Mouse (Mus musculus) kidney, embryonic 14.5 days (tissue): ENCODE results near the gene Cav1. TPM values are rescaled to one million over a fixed set of nuclear protein-coding genes. Genes with fewer than 3 reads are reported as not detected.

Experiments used
- ATAC-seq: fragments of 200-750 bp; cut with Nextera tagmentation; 2 replicates; pipeline ENCODE4 v1.8.0; 2017; ENCODE audit warnings: moderate number of reproducible peaks, mild to moderate bottlenecking, moderate TSS enrichment, moderate library complexity; ENCODE audit not compliant: low FRiP score, low TSS enrichment
- H3K27ac ChIP-seq: fragments of 300-500 bp; sonication (generic); 2 replicates; pipeline ENCODE4 v1.5.1; 2014; ENCODE audit warnings: low read depth, mild to moderate bottlenecking, low read length, moderate library complexity, mixed read lengths
- H3K27me3 ChIP-seq: fragments of 300-500 bp; sonication (generic); 2 replicates; pipeline ENCODE4 v1.6.1; 2014; ENCODE audit warnings: mild to moderate bottlenecking, low read length; ENCODE audit not compliant: control insufficient read depth, insufficient read depth
- H3K36me3 ChIP-seq: fragments of 300-500 bp; sonication (generic); 2 replicates; pipeline ENCODE4 v1.6.1; 2014; ENCODE audit warnings: low read length, mixed read lengths; ENCODE audit not compliant: control insufficient read depth, insufficient read depth
- H3K4me1 ChIP-seq: fragments of 300-500 bp; sonication (generic); 2 replicates; pipeline ENCODE4 v1.6.1; 2014; ENCODE audit warnings: low read length, mixed read lengths; ENCODE audit not compliant: control insufficient read depth, insufficient read depth
- H3K4me2 ChIP-seq: fragments of 300-500 bp; sonication (generic); replicated peaks from 2 replicates; pipeline ENCODE4 v1.6.1; 2014; ENCODE audit warnings: low read depth, mild to moderate bottlenecking, low read length
- H3K4me3 ChIP-seq: fragments of 300-500 bp; sonication (generic); 2 replicates; pipeline ENCODE4 v1.5.1; 2014; ENCODE audit warnings: mild to moderate bottlenecking, low read length
- H3K9ac ChIP-seq: fragments of 300-500 bp; sonication (generic); 2 replicates; pipeline ENCODE4 v1.6.1; 2014; ENCODE audit warnings: low read depth, mild to moderate bottlenecking, low read length, moderate library complexity
- H3K9me3 ChIP-seq: fragments of 300-500 bp; sonication (generic); 2 replicates; pipeline ENCODE4 v1.6.1; 2016; ENCODE audit warnings: low read length; ENCODE audit not compliant: control insufficient read depth
- WGBS: fragments of 180-500 bp; shearing (Covaris S2); extraction: QIAGEN DNeasy Blood & Tissue Kit; methylation state at CpG from one replicate; pipeline ENCODE4 v1.1.7; 2014; 5-methylcytosine and 5-hydroxymethylcytosine counted together
- polyA plus RNA-seq: library from polyadenylated mRNA; unstranded; fragments of >200 nt; fragmentation: Nextera tagmentation; extraction: Ambion mirVana; gene quantifications from 2 replicates; pipeline ENCODE4 v1.2.1, GENCODE M21; 2014

The Cav1 gene
- polyA plus RNA-seq, 1 experiment from 2014 or later: 52.9 TPM

- no peak overlapping the region for H3K4me2 ChIP-seq
- H3K4me3 ChIP-seq: no peak overlapping the region
- no peak overlapping the region for H3K9ac ChIP-seq
- 90% methylated on average over 3 of the region's 3 CpGs for WGBS
- no peaks in the 10 kb centered on the region for H3K4me1 ChIP-seq
- no peak for ATAC-seq
- no peaks in the 10 kb centered on the region for H3K27me3 ChIP-seq
- H3K9me3 ChIP-seq: no peaks in the 10 kb centered on the region
- no peak overlapping the region for H3K27ac ChIP-seq
- no peaks in the 10 kb centered on the region for H3K36me3 ChIP-seq
Observed at GRCm38 (mm10) chr6:17380102-17380501, 74.0 kb downstream of the Cav1 start.

- ATAC-seq: no peak
- no peaks in the 10 kb centered on the region for H3K27me3 ChIP-seq
Observed at GRCm38 (mm10) chr6:17381690-17382089, 75.6 kb downstream of the Cav1 start.

GRCm38 (mm10) chr6:17385531-17385930 is 79.4 kb downstream of the Cav1 start:
- Histone ChIP-seq H3K4me3 (no peak overlapping the region), H3K27ac (no peak overlapping the region), H3K4me1 (no peaks in the 10 kb centered on the region), H3K9ac (no peak overlapping the region), H3K9me3 (no peaks in the 10 kb centered on the region), H3K36me3 (no peaks in the 10 kb centered on the region), H3K4me2 (no peak overlapping the region), H3K27me3 (no peaks in the 10 kb centered on the region)
- WGBS: 88% methylated on average over 5 of the region's 5 CpGs
- ATAC-seq: no peak

More at GRCm38 (mm10) chr6:17381690-17382089, 75.6 kb downstream of the Cav1 start:
- Histone ChIP-seq H3K4me2 (no peak overlapping the region), H3K4me3 (no peak overlapping the region), H3K9ac (no peak overlapping the region), H3K27ac (no peak overlapping the region), H3K4me1 (no peaks in the 10 kb centered on the region), H3K9me3 (no peaks in the 10 kb centered on the region), H3K36me3 (no peaks in the 10 kb centered on the region)
- whole genome bisulfite sequencing: 49% methylated on average over 6 of the region's 6 CpGs

GRCm38 (mm10) chr6:17387991-17388710 is 82.0 kb downstream of the Cav1 start:
- 74% methylated on average over 2 of the region's 2 CpGs for WGBS
- Histone ChIP-seq H3K27me3 (no peaks in the 10 kb centered on the region), H3K4me2 (no peak overlapping the region), H3K36me3 (no peaks in the 10 kb centered on the region), H3K9ac (no peak overlapping the region), H3K4me1 (no peaks in the 10 kb centered on the region), H3K27ac (no peak overlapping the region), H3K9me3 (no peaks in the 10 kb centered on the region), H3K4me3 (no peak overlapping the region)
- no peak for ATAC-seq

Other genes starting within 250 kb of the Cav1 start
- gene Tes, start 241.2 kb upstream of the Cav1 start, polyA plus RNA-seq: 91.3 and 92.2 TPM in 2 replicates
- gene Cav2, start 25.1 kb upstream of the Cav1 start, polyA plus RNA-seq: 18.7 and 19.8 TPM in 2 replicates
- gene Met, start 157.5 kb downstream of the Cav1 start, polyA plus RNA-seq: 10.0 and 25.3 TPM in 2 replicates